Mouse (Mus musculus): ENCODE measurements at regions not wholly inside any gene's neighbourhood (a gene's known extent, or its start where the extent isn't known, plus 50 kb on each side); places are given as distances from the start of the nearest gene placed in this dataset.

DNA sequence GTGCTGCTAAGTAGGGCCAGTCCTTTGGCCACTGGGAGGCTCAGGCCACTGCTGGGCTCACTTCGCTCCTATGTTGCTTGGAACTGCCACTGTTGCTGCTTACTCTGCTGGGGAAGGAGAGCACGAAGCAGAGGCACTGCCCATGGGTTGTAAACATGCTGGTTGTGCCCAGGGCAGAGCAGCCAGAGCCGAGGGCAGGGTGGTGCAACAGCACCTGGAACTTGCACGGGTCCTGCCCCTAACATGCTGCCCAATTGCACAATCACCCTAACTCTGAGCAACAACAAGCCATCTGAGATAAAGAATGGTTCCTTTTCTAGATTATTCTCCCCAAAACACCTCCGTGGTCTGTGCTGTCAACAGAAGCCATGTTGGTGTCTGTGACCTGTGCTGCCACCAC, 219.5 kb upstream of the Dio3 start:
- TF ChIP-seq CTCF (IDR thresholded peaks at IDR 0.05; ENCODE audit: low read depth) (no peak), EP300 (optimal IDR thresholded peaks at IDR 0.05) (no peak)

All from stomach, postnatal 0 days (tissue).